Mouse (Mus musculus) hindbrain, embryonic 14.5 days (tissue): Measurements from ENCODE around the gene Kif18a. TPM values are rescaled to one million over a fixed set of nuclear protein-coding genes. Genes with fewer than 3 reads are reported as not detected.

ENCODE experiments used
- ATAC-seq: fragments of 200-750 bp; cut with Nextera tagmentation; 2 replicates; pipeline ENCODE4 v1.8.0; 2017; ENCODE audit warnings: moderate number of reproducible peaks, mild to moderate bottlenecking, moderate TSS enrichment, moderate library complexity; ENCODE audit not compliant: low FRiP score
- DNase-seq: peaks from one replicate; pipeline ENCODE4 v3.0.0-alpha.2; 2015; ENCODE audit warnings: low spot score
- H3K27ac ChIP-seq: fragments of 300-500 bp; sonication (generic); 2 replicates; pipeline ENCODE4 v1.5.1; 2014; ENCODE audit warnings: mild to moderate bottlenecking, moderate library complexity
- H3K27me3 ChIP-seq: fragments of 300-500 bp; sonication (generic); 2 replicates; pipeline ENCODE4 v1.6.1; 2014; ENCODE audit warnings: mild to moderate bottlenecking, low read length, mixed read lengths; ENCODE audit not compliant: control insufficient read depth, insufficient read depth
- H3K36me3 ChIP-seq: fragments of 300-500 bp; sonication (generic); replicated peaks from 2 replicates; pipeline ENCODE4 v1.6.1; 2014; ENCODE audit not compliant: control insufficient read depth, insufficient read depth
- H3K4me1 ChIP-seq: fragments of 300-500 bp; sonication (generic); replicated peaks from 2 replicates; pipeline ENCODE4 v1.6.1; 2014; ENCODE audit warnings: antibody characterized with exemption, low read length, mixed read lengths; ENCODE audit not compliant: control insufficient read depth, insufficient read depth
- H3K4me2 ChIP-seq: fragments of 300-500 bp; sonication (generic); replicated peaks from 2 replicates; pipeline ENCODE4 v1.6.1; 2014; ENCODE audit warnings: mild to moderate bottlenecking, moderate library complexity
- H3K4me3 ChIP-seq: fragments of 300-500 bp; sonication (generic); replicated peaks from 2 replicates; pipeline ENCODE4 v1.5.1; 2014; ENCODE audit warnings: mild to moderate bottlenecking, low read length
- H3K9ac ChIP-seq: fragments of 300-500 bp; sonication (generic); 2 replicates; pipeline ENCODE4 v1.6.1; 2014
- H3K9me3 ChIP-seq: fragments of 300-500 bp; sonication (generic); 2 replicates; pipeline ENCODE4 v1.6.1; 2016; ENCODE audit warnings: low read length; ENCODE audit not compliant: control insufficient read depth
- WGBS: fragments of 180-500 bp; shearing (Covaris S2); extraction: QIAGEN DNeasy Blood & Tissue Kit; methylation state at CpG from one replicate; pipeline ENCODE4 v1.1.7; 2014; 5-methylcytosine and 5-hydroxymethylcytosine counted together
- polyA plus RNA-seq: library from polyadenylated mRNA; unstranded; fragments of >200 nt; fragmentation: Nextera tagmentation; extraction: Ambion mirVana; gene quantifications from 2 replicates; pipeline ENCODE4 v1.2.1, GENCODE M21; 2014

Gene Kif18a
- polyA plus RNA-seq, 1 experiment from 2014 or later: 5.1 TPM

DNA sequence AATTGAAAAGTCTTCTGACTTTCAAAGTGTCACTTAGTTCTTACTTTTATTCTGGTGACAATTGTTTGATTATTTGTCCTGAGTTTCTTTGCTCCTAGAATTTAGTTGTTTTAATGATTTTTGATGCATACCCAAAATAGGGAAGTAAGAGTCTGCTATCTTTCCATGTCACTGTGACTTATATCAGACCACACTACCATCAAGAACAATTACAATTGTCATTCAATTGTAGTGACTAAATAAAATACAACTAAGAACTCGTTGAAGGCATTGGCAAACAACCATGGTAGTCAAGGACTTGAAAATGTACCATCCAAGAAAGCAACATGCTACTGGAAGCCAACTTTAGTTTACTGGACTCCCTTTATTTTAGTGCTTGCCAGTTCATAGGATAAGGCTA lies 55.2 kb downstream of the Kif18a start:
- Histone ChIP-seq H3K36me3 (no peaks in the 10 kb centered on the region), H3K27ac (no peak overlapping the region), H3K9ac (no peak overlapping the region), H3K27me3 (no peaks in the 10 kb centered on the region), H3K4me1 (no peaks in the 10 kb centered on the region), H3K9me3 (no peaks in the 10 kb centered on the region), H3K4me3 (no peak overlapping the region), H3K4me2 (no peak overlapping the region)
- ATAC-seq (no peak), DNase-seq (no peak)
- 96% methylated on average over 1 of the region's 1 CpGs for WGBS

DNA sequence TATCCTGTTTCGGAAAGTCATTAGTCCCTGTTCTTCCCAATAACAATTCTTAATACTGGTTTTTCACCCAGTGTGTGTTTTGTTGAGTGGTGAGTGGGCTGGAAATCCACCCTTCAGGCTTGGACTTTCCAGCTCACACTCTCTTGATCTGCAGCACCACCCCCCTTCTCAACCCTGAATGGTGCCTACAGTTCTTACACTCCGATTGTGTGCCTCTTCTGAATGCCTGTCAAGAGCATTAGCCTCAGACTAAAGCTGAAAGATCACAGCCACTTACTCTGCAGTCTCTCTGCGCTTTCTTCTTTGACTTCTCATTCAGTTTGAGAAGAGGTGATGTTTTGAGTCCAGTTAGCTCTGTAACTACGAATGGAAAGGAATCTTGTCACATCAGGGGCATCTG lies 64.8 kb downstream of the Kif18a start:
- no peak for DNase-seq
- Histone ChIP-seq H3K9ac (no peak overlapping the region), H3K4me1 (no peaks in the 10 kb centered on the region), H3K36me3 (no peaks in the 10 kb centered on the region), H3K9me3 (no peaks in the 10 kb centered on the region), H3K4me3 (no peak overlapping the region), H3K27me3 (no peaks in the 10 kb centered on the region), H3K27ac (no peak overlapping the region), H3K4me2 (no peak overlapping the region)
- WGBS: 70% methylated on average over 4 of the region's 4 CpGs
- peak; percentile 34; the same call in 1 of the 2 replicates for ATAC-seq

DNA sequence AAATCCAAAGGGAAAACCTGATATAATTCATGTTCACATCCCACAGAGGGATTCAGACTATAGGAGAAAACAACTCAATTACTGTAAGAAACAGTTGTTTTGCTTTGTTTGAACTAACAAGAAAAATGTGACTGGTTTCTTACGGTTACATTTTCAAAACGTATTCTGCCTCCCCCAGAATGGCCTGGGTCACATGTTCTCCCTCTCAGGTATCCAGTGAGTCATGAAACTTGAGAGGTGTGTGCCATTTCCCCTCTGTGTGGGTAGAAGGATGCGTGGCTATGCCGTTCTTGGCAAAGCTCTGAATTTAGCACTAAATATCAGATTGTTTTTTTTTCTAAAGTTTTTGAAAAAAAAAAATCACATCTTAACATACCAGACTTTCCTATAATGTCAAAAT lies 68.2 kb downstream of the Kif18a start:
- H3K4me3 ChIP-seq: no peak overlapping the region

DNA sequence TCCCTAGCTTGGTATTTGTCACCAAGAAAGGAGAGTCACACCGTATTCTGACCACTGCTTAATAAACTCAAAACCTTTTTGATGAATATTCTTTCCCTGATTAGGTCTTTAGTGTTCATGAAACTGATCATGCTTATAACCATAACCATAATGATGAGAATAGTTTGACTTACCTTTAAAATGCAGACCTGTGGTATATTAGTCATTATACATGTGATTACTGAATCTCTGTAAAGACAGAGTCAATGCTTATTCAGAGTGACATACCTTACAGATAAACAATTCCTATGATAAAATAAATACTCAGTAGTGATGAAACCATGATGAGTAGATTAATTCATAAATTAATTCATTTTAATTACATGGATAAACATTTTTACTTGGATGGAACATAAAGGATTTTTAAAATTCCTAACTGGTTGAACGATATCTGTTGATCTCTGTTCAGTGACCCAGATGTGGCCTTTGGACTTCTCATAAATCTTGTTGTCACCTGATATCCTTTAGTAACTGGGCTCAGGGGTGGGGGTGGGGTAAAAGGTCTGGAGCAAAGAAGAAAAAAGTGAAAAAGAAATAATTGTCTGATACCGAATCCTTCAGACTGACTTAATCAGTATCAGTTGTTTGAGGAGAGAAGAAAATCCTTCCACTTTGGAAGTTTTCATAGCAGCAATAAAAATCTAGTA lies 78.1 kb downstream of the Kif18a start:
- no peaks in the 10 kb centered on the region for H3K4me1 ChIP-seq
- 65% methylated on average over 3 of the region's 3 CpGs for WGBS
- no peak for DNase-seq
- H3K4me2 ChIP-seq: no peak overlapping the region
- no peak for ATAC-seq
- H3K36me3 ChIP-seq: no peaks in the 10 kb centered on the region
- H3K27me3 ChIP-seq: no peaks in the 10 kb centered on the region
- H3K4me3 ChIP-seq: no peak overlapping the region
- H3K27ac ChIP-seq: no peak overlapping the region
- H3K9me3 ChIP-seq: no peaks in the 10 kb centered on the region
- no peak overlapping the region for H3K9ac ChIP-seq

More for the DNA sequence above, 68.2 kb downstream of the Kif18a start:
- no peak overlapping the region for H3K4me2 ChIP-seq
- H3K27me3 ChIP-seq: no peaks in the 10 kb centered on the region
- ATAC-seq: no peak
- WGBS: 89% methylated on average over 4 of the region's 4 CpGs
- no peaks in the 10 kb centered on the region for H3K36me3 ChIP-seq
- H3K9ac ChIP-seq: no peak overlapping the region
- H3K4me1 ChIP-seq: no peaks in the 10 kb centered on the region
- no peak for DNase-seq
- H3K27ac ChIP-seq: no peak overlapping the region
- no peaks in the 10 kb centered on the region for H3K9me3 ChIP-seq

DNA sequence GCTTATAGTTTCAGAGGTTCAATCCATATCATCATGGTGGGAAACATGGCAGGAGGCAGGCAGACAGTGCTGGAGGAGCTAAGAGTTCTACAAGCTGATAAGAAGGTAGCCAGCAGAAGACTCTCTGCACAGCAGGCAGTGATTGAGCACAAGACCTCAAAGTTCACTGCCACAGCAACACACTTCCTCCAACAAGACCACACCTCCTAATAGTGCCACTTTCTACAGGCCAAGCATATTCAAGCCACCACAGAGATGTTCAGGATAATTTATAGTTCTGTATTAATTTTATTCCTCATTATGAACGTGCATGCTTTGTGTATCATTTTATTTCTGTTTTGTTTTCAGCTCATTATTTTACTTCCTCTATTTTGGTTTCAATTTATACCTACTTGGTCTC lies 85.4 kb downstream of the Kif18a start:
- 73% methylated on average over 1 of the region's 1 CpGs for WGBS
- Histone ChIP-seq H3K4me1 (no peaks in the 10 kb centered on the region), H3K27ac (no peak overlapping the region), H3K9me3 (no peaks in the 10 kb centered on the region), H3K36me3 (no peaks in the 10 kb centered on the region), H3K4me3 (no peak overlapping the region), H3K9ac (no peak overlapping the region), H3K27me3 (no peaks in the 10 kb centered on the region), H3K4me2 (no peak overlapping the region)
- no peak for DNase-seq
- ATAC-seq: no peak

DNA sequence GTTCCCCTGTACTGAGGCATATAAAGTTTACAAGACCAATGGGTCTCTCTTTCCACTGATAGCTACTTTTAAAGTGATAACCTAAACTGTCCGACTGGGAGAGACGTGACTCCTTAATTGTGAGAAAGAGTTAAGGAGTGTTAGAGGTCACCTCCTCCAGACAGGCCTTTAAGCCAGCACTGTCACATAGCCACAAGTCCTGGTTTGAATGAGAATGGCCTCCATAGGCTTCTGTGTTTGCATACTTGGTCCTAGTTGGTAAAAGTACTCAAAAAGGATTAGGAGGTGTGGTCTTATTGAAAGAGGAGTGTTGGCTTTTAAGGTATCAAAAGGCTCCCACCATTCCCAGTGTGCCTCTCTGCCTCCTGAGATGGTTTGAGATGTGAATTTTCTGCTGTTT lies 94.3 kb downstream of the Kif18a start:
- Histone ChIP-seq H3K9me3 (no peaks in the 10 kb centered on the region), H3K4me3 (no peak overlapping the region), H3K36me3 (no peaks in the 10 kb centered on the region), H3K27me3 (no peaks in the 10 kb centered on the region), H3K9ac (no peak overlapping the region), H3K4me1 (no peaks in the 10 kb centered on the region), H3K4me2 (no peak overlapping the region), H3K27ac (no peak overlapping the region)
- ATAC-seq (no peak), DNase-seq (no peak)
- WGBS: 34% methylated on average over 2 of the region's 2 CpGs

DNA sequence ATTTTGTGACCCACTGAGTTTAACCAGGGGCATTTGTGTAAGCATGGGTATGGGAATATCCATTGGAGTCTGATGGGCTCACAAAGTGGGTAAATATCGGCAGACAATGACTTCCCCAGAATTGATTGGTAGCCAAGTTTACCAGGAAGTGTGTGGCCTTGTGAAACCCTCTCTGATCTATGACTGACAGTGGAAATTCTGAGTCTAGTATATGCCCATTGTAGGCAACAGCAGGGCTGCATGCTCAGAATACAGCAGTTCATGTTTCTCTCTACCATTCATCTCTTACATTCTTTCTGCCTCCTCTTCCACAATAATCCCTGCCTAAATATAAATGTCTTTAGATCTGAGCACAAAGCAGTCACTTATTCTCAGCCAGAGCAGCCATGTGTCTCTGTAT lies 103.5 kb downstream of the Kif18a start:
- no peak overlapping the region for H3K9ac ChIP-seq
- no peak for DNase-seq
- no peak overlapping the region for H3K4me3 ChIP-seq
- H3K36me3 ChIP-seq: no peaks in the 10 kb centered on the region
- no peak overlapping the region for H3K4me2 ChIP-seq
- no peak overlapping the region for H3K27ac ChIP-seq
- 79% methylated on average over 1 of the region's 1 CpGs for WGBS
- no peak for ATAC-seq
- no peaks in the 10 kb centered on the region for H3K4me1 ChIP-seq
- no peaks in the 10 kb centered on the region for H3K9me3 ChIP-seq
- H3K27me3 ChIP-seq: no peaks in the 10 kb centered on the region

DNA sequence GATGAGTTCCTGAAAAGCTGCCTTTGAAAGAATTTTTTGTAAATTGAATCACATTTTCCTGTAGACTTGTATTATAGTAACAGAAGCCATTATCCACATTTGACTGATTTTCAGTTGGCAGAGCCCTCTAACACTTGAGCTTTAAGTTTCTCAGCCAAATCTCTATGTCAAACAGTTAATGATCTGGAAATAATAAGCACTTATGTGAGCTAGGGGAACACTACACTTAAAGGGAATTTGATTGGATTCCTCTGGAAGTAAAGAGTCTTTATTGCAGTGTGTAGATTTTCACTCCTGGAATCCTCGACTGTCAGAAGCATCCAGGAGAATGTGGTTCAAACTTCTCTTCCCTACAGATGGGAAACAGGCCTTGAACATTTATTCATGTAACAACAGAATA lies 105.7 kb downstream of the Kif18a start:
- no peaks in the 10 kb centered on the region for H3K9me3 ChIP-seq
- DNase-seq (peak; percentile 50), ATAC-seq (no peak)
- no peak overlapping the region for H3K4me3 ChIP-seq
- 50% methylated on average over 1 of the region's 1 CpGs for WGBS
- no peak overlapping the region for H3K4me2 ChIP-seq
- no peak overlapping the region for H3K27ac ChIP-seq
- H3K27me3 ChIP-seq: no peaks in the 10 kb centered on the region
- no peaks in the 10 kb centered on the region for H3K36me3 ChIP-seq
- H3K4me1 ChIP-seq: no peaks in the 10 kb centered on the region
- H3K9ac ChIP-seq: no peak overlapping the region

DNA sequence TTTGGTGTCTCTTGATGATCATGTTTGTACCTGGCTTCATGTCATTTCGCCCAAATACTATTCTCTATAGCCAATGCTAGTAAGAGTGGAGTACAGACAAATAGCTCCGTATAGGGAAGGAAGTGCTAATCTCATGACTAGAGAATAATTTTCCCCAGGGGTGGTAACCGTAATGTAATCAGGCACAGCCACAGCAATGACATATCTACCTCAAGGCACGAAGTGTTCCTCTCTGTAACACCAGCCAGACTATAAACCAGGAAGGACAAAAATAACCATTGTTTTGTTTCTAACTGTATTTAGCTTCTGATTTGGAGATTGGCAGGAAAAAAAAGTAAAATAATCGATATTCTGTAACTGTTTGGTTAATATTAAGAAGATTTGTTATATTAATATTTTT lies 108.2 kb downstream of the Kif18a start:
- Histone ChIP-seq H3K4me3 (no peak overlapping the region), H3K4me1 (no peaks in the 10 kb centered on the region), H3K27ac (no peak overlapping the region), H3K9ac (no peak overlapping the region), H3K36me3 (no peaks in the 10 kb centered on the region), H3K9me3 (no peaks in the 10 kb centered on the region), H3K27me3 (no peaks in the 10 kb centered on the region), H3K4me2 (no peak overlapping the region)
- DNase-seq (no peak), ATAC-seq (no peak)
- WGBS: 80% methylated on average over 5 of the region's 5 CpGs

DNA sequence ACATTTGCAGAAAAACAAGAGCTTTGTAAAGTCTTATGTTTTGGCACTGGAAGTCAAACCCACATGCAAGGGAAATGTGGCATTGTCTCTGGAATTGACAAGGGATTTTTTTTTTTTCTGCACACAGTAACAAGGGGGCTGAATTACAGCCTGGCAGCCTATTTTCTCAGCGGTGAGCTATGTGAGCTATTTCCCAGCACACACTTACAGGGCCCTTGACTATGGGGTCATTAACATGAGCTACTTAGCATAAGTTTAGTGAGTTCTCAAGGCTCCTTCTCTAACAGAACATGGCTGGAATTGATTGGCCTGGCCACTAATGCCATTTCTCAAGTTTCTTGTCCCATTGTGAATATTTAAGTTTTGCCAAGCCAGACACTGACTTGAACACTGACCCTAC lies 109.4 kb downstream of the Kif18a start:
- Histone ChIP-seq H3K27ac (no peak overlapping the region), H3K4me2 (no peak overlapping the region), H3K9ac (no peak overlapping the region), H3K9me3 (no peaks in the 10 kb centered on the region), H3K4me1 (no peaks in the 10 kb centered on the region), H3K27me3 (no peaks in the 10 kb centered on the region), H3K4me3 (no peak overlapping the region), H3K36me3 (no peaks in the 10 kb centered on the region)
- ATAC-seq: no peak
- WGBS: 17% methylated on average over 1 of the region's 1 CpGs
- no peak for DNase-seq
